Mouse (Mus musculus): ENCODE data around the gene Mettl25. TPM values are rescaled to one million over a fixed set of nuclear protein-coding genes. Genes with fewer than 3 reads are reported as not detected.

Gene Mettl25
- polyA plus RNA-seq, 1 experiment: 5.2 TPM

GRCm38 (mm10) chr10:105788744-105789486, 52.3 kb downstream of the Mettl25 start:
- no peaks in the 10 kb centered on the region for H3K4me1 ChIP-seq (ENCODE audit: control insufficient read depth, insufficient read depth, low read length)

DNA sequence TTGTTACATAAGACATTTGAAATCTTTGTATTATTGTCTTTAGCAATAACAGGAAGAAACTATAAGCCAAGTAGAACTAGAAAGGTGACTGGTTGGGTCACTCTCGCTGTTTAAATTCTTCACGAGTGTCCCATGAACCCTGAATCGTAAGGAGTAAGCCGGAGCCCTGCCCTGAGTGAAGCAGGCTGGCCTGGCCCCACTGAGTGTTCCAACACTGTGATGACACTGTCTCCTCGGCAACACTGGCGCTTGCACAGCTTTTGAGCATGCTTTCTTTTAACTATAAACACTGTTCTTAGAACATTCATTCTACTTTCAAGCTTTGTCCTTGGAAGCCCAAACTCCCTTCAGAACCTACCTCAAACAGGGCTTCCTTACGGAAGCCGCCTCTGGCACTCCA, 57.4 kb downstream of the Mettl25 start:
- Histone ChIP-seq H3K27me3 (ENCODE audit: control insufficient read depth, insufficient read depth, low read length) (no peaks in the 10 kb centered on the region), H3K36me3 (ENCODE audit: control insufficient read depth, insufficient read depth, low read length) (0 out of 2 replicates have a peak, but pooled peaks cover 2% of the 10 kb centered on the region), H3K4me3 (ENCODE audit: control insufficient read depth, low read depth, low read length) (no peak overlapping the region), H3K27ac (ENCODE audit: control insufficient read depth, insufficient read depth, low read depth, low read length) (no peak overlapping the region), H3K4me1 (ENCODE audit: control insufficient read depth, insufficient read depth, low read length) (no peaks in the 10 kb centered on the region)
- TF ChIP-seq CTCF (IDR thresholded peaks at IDR 0.05; ENCODE audit: control insufficient read depth, insufficient read depth, insufficient replicate concordance, low read depth, low read length) (no peak), POLR2A (IDR thresholded peaks at IDR 0.05; ENCODE audit: control insufficient read depth, low read depth, low read length) (no peak)

More at GRCm38 (mm10) chr10:105788744-105789486, 52.3 kb downstream of the Mettl25 start:
- no peak overlapping the region for H3K27ac ChIP-seq (ENCODE audit: control insufficient read depth, insufficient read depth, low read depth, low read length)
- no peak for TF ChIP-seq CTCF (IDR thresholded peaks at IDR 0.05; ENCODE audit: control insufficient read depth, insufficient read depth, insufficient replicate concordance, low read depth, low read length)
- TF ChIP-seq POLR2A (IDR thresholded peaks at IDR 0.05; ENCODE audit: control insufficient read depth, low read depth, low read length): no peak
- H3K27me3 ChIP-seq (ENCODE audit: control insufficient read depth, insufficient read depth, low read length): no peaks in the 10 kb centered on the region
- 0 out of 2 replicates have a peak, but pooled peaks cover 2% of the 10 kb centered on the region for H3K36me3 ChIP-seq (ENCODE audit: control insufficient read depth, insufficient read depth, low read length)
- H3K4me3 ChIP-seq (ENCODE audit: control insufficient read depth, low read depth, low read length): no peak overlapping the region

- H3K27me3 ChIP-seq (ENCODE audit: control insufficient read depth, insufficient read depth, low read length): no peaks in the 10 kb centered on the region
- TF ChIP-seq CTCF (IDR thresholded peaks at IDR 0.05; ENCODE audit: control insufficient read depth, insufficient read depth, insufficient replicate concordance, low read depth, low read length): peak; percentile 29; the same call in 1 of the 2 replicates
- TF ChIP-seq POLR2A (IDR thresholded peaks at IDR 0.05; ENCODE audit: control insufficient read depth, low read depth, low read length): no peak
- no peaks in the 10 kb centered on the region for H3K4me1 ChIP-seq (ENCODE audit: control insufficient read depth, insufficient read depth, low read length)
- H3K36me3 ChIP-seq (ENCODE audit: control insufficient read depth, insufficient read depth, low read length): no peaks in the 10 kb centered on the region
- H3K4me3 ChIP-seq (ENCODE audit: control insufficient read depth, low read depth, low read length): no peak overlapping the region
- H3K27ac ChIP-seq (ENCODE audit: control insufficient read depth, insufficient read depth, low read depth, low read length): no peak overlapping the region
These were observed 66.8 kb downstream of the Mettl25 start for GRCm38 (mm10) chr10:105774382-105774781.

DNA sequence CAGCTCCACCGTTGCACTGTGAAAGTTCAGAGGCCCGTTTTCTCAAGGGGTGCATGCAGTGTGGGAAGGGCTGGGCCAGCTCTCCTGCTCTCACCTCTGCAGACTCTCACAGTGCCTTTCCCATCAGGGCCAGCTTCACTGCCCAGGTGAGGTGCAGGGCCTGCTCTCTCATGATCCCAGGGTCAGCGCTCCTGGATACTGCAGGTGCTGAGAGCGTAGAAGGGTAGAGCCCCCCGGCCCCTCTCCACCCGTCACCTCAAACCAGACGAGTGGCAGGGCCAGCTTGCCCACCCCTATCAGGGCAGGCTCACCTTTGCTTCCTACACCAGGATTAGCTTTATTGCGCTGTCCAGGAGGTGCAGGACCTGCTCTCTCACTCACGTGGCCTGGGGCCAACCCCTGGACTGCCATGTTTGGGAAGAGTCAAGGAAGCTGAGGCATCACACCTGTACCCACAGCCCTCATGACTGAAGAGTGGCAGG, 68.3 kb downstream of the Mettl25 start:
- Histone ChIP-seq H3K4me3 (ENCODE audit: control insufficient read depth, low read depth, low read length) (no peak overlapping the region), H3K27ac (ENCODE audit: control insufficient read depth, insufficient read depth, low read depth, low read length) (no peak overlapping the region), H3K4me1 (ENCODE audit: control insufficient read depth, insufficient read depth, low read length) (no peaks in the 10 kb centered on the region; the same call in 1 of the 2 replicates), H3K36me3 (ENCODE audit: control insufficient read depth, insufficient read depth, low read length) (no peaks in the 10 kb centered on the region), H3K27me3 (ENCODE audit: control insufficient read depth, insufficient read depth, low read length) (no peaks in the 10 kb centered on the region)
- TF ChIP-seq POLR2A (IDR thresholded peaks at IDR 0.05; ENCODE audit: control insufficient read depth, low read depth, low read length): no peak
- TF ChIP-seq CTCF (IDR thresholded peaks at IDR 0.05; ENCODE audit: control insufficient read depth, insufficient read depth, insufficient replicate concordance, low read depth, low read length): no peak

DNA sequence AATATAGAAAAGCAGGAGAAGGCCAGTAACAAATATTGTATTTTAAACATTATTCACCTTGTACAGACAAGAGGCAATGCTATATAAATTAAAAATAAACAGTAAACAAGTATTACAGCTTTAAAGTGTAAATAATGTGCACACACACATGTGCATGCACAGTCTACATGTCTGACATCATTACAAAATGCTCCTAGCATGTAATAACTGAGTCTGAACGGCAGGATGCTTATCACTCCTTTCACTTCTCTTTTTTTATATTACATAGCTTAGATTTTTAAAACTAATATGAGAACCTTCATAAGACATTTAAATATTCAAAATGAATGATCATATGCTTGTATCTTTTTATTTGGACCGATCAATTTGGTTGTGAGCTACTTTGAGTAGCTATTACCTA, 77.2 kb downstream of the Mettl25 start:
- TF ChIP-seq POLR2A (IDR thresholded peaks at IDR 0.05; ENCODE audit: control insufficient read depth, low read depth, low read length): no peak
- Histone ChIP-seq H3K27ac (ENCODE audit: control insufficient read depth, insufficient read depth, low read depth, low read length) (no peak overlapping the region), H3K4me1 (ENCODE audit: control insufficient read depth, insufficient read depth, low read length) (no peaks in the 10 kb centered on the region; the same call in 1 of the 2 replicates), H3K4me3 (ENCODE audit: control insufficient read depth, low read depth, low read length) (no peak overlapping the region), H3K27me3 (ENCODE audit: control insufficient read depth, insufficient read depth, low read length) (no peaks in the 10 kb centered on the region), H3K36me3 (ENCODE audit: control insufficient read depth, insufficient read depth, low read length) (no peaks in the 10 kb centered on the region; the same call in 1 of the 2 replicates)

DNA sequence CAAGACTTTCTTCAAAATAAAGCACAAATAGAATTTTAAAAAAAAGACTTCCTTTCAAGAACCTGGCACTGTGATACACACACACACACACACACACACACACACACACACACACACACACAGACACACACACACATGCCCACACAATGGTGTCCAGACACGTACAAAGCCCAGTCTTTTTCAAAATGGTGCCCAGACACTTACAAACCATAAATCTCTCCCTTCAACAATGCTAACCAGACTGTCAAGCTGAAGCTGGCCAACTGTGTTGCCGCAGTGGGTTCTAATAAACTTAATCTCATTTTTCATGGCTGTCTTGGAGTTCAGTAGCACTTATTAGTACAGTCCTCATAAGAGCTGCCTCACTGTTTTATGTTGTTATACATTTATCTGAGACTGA, 80.7 kb downstream of the Mettl25 start:
- TF ChIP-seq POLR2A (IDR thresholded peaks at IDR 0.05; ENCODE audit: control insufficient read depth, low read depth, low read length): no peak
- TF ChIP-seq CTCF (IDR thresholded peaks at IDR 0.05; ENCODE audit: control insufficient read depth, insufficient read depth, insufficient replicate concordance, low read depth, low read length): no peak

DNA sequence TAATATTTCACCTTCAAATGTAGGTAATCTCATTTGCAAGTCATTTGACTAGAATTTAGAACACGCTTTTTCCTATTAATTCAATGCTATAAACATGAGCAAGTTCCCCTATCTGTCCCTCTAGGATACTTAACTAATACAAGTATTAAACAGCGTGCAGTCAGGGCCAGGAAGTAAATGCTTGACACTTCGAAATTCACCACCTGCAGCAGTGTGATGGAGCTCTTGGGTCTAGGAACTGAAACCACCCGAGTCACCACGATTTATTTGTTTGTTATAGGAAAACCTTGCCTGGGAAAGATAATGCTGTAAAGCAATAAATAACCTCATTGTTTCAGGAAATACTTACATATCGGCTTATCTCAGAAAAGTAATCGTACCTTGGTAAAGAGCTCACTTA, 81.1 kb downstream of the Mettl25 start:
- Histone ChIP-seq H3K4me3 (ENCODE audit: control insufficient read depth, low read depth, low read length) (no peak overlapping the region), H3K36me3 (ENCODE audit: control insufficient read depth, insufficient read depth, low read length) (no peaks in the 10 kb centered on the region; the same call in 1 of the 2 replicates), H3K4me1 (ENCODE audit: control insufficient read depth, insufficient read depth, low read length) (no peaks in the 10 kb centered on the region), H3K27ac (ENCODE audit: control insufficient read depth, insufficient read depth, low read depth, low read length) (no peak overlapping the region), H3K27me3 (ENCODE audit: control insufficient read depth, insufficient read depth, low read length) (no peaks in the 10 kb centered on the region)
- TF ChIP-seq POLR2A (IDR thresholded peaks at IDR 0.05; ENCODE audit: control insufficient read depth, low read depth, low read length): no peak
- TF ChIP-seq CTCF (IDR thresholded peaks at IDR 0.05; ENCODE audit: control insufficient read depth, insufficient read depth, insufficient replicate concordance, low read depth, low read length): no peak

More for the DNA sequence above, 80.7 kb downstream of the Mettl25 start:
- H3K27me3 ChIP-seq (ENCODE audit: control insufficient read depth, insufficient read depth, low read length): no peaks in the 10 kb centered on the region
- H3K4me1 ChIP-seq (ENCODE audit: control insufficient read depth, insufficient read depth, low read length): no peaks in the 10 kb centered on the region
- no peaks in the 10 kb centered on the region; the same call in 1 of the 2 replicates for H3K36me3 ChIP-seq (ENCODE audit: control insufficient read depth, insufficient read depth, low read length)
- no peak overlapping the region for H3K4me3 ChIP-seq (ENCODE audit: control insufficient read depth, low read depth, low read length)
- no peak overlapping the region for H3K27ac ChIP-seq (ENCODE audit: control insufficient read depth, insufficient read depth, low read depth, low read length)
